Mouse (Mus musculus) limb, embryonic 14.5 days (tissue): ENCODE results near the gene Gm20388. TPM values are rescaled to one million over a fixed set of nuclear protein-coding genes. Genes with fewer than 3 reads are reported as not detected.

Experiments used
- ATAC-seq: fragments of 200-750 bp; cut with Nextera tagmentation; 2 replicates; pipeline ENCODE4 v1.8.0; 2017; ENCODE audit warnings: low read depth, moderate number of reproducible peaks, moderate TSS enrichment; ENCODE audit not compliant: low FRiP score
- DNase-seq: peaks from one replicate; pipeline ENCODE4 v3.0.0-alpha.2; 2015; ENCODE audit warnings: low spot score
- H3K27ac ChIP-seq: fragments of 300-500 bp; sonication (generic); replicated peaks from 2 replicates; pipeline ENCODE4 v1.5.1; 2014; ENCODE audit warnings: low read depth, mild to moderate bottlenecking, low read length, moderate library complexity, mixed read lengths
- H3K27me3 ChIP-seq: fragments of 300-500 bp; sonication (generic); 2 replicates; pipeline ENCODE4 v1.6.1; 2014; ENCODE audit warnings: low read length, mixed read lengths; ENCODE audit not compliant: control insufficient read depth, insufficient read depth
- H3K36me3 ChIP-seq: fragments of 300-500 bp; sonication (generic); 2 replicates; pipeline ENCODE4 v1.6.1; 2014; ENCODE audit warnings: mild to moderate bottlenecking, low read length, moderate library complexity, mixed read lengths; ENCODE audit not compliant: control insufficient read depth, insufficient read depth
- H3K4me1 ChIP-seq: fragments of 300-500 bp; sonication (generic); 2 replicates; pipeline ENCODE4 v1.6.1; 2014; ENCODE audit warnings: antibody characterized with exemption, low read length, mixed read lengths; ENCODE audit not compliant: control insufficient read depth, insufficient read depth
- H3K4me2 ChIP-seq: fragments of 300-500 bp; sonication (generic); replicated peaks from 2 replicates; pipeline ENCODE4 v1.6.1; 2014; ENCODE audit warnings: low read depth, mild to moderate bottlenecking, low read length, moderate library complexity; ENCODE audit not compliant: severe bottlenecking
- H3K4me3 ChIP-seq: fragments of 300-500 bp; sonication (generic); replicated peaks from 2 replicates; pipeline ENCODE4 v1.5.1; 2014; ENCODE audit warnings: low read length
- H3K9ac ChIP-seq: fragments of 300-500 bp; sonication (generic); 2 replicates; pipeline ENCODE4 v1.6.1; 2014; ENCODE audit warnings: mild to moderate bottlenecking, low read depth, low read length, moderate library complexity; ENCODE audit not compliant: severe bottlenecking
- H3K9me3 ChIP-seq: fragments of 300-500 bp; sonication (generic); 2 replicates; pipeline ENCODE4 v1.6.1; 2016; ENCODE audit warnings: low read length; ENCODE audit not compliant: control insufficient read depth
- POLR2A ChIP-seq: fragments of 200-500 bp; IDR thresholded peaks from 2 replicates; pipeline ENCODE4 v1.8.0; 2012; ENCODE audit warnings: inconsistent platforms, mild to moderate bottlenecking, moderate library complexity, borderline replicate concordance; ENCODE audit not compliant: insufficient read depth, insufficient read length; ENCODE audit errors: extremely low read depth
- WGBS: fragments of 180-500 bp; shearing (Covaris S2); extraction: QIAGEN DNeasy Blood & Tissue Kit; methylation state at CpG from one replicate; pipeline ENCODE4 v1.1.7; 2014; 5-methylcytosine and 5-hydroxymethylcytosine counted together
- polyA plus RNA-seq, 2 experiments: library from polyadenylated mRNA; depleted of rRNA in 1 of 2; stranded (reverse) in 1 of 2; unstranded in 1 of 2; fragments of >200 nt; fragmentation: Nextera tagmentation in 1 of 2; extraction: Ambion mirVana in 1 of 2; gene quantifications; 2 replicates each; pipeline versions ENCODE4 v1.2.1 to v1.2.3; 2012 to 2014

Gm20388 gene
- polyA plus RNA-seq, 2 experiments, result 1.9 to 49.9 TPM

- no peak for ATAC-seq
- Histone ChIP-seq H3K27me3 (no peaks in the 10 kb centered on the region), H3K4me1 (0 out of 2 replicates have a peak, but pooled peaks cover 3% of the 10 kb centered on the region), H3K4me2 (no peak overlapping the region), H3K4me3 (no peak overlapping the region), H3K9ac (no peak overlapping the region), H3K9me3 (no peaks in the 10 kb centered on the region), H3K36me3 (no peaks in the 10 kb centered on the region), H3K27ac (no peak overlapping the region)
- no peak for TF ChIP-seq POLR2A
- DNase-seq, result no peak
- WGBS, result 83% methylated on average over 8 of the region's 8 CpGs
Measured at GRCm38 (mm10) chr8:121788786-121789185, 1878.1 kb downstream of the Gm20388 start.

GRCm38 (mm10) chr8:121792159-121792558 is 1881.5 kb downstream of the Gm20388 start:
- H3K9me3 ChIP-seq, result no peaks in the 10 kb centered on the region
- no peak for TF ChIP-seq POLR2A
- no peak overlapping the region for H3K9ac ChIP-seq
- H3K4me2 ChIP-seq, result no peak overlapping the region
- DNase-seq (no peak), ATAC-seq (no peak)
- H3K36me3 ChIP-seq, result peaks cover 22% of the 10 kb centered on the region
- H3K4me1 ChIP-seq, result no peaks in the 10 kb centered on the region
- H3K4me3 ChIP-seq, result no peak overlapping the region
- 76% methylated on average over 7 of the region's 7 CpGs for WGBS
- H3K27me3 ChIP-seq, result no peaks in the 10 kb centered on the region
- H3K27ac ChIP-seq, result no peak overlapping the region

GRCm38 (mm10) chr8:121792627-121793026 is 1882.0 kb downstream of the Gm20388 start:
- Histone ChIP-seq H3K9me3 (no peaks in the 10 kb centered on the region), H3K9ac (no peak overlapping the region), H3K27ac (no peak overlapping the region), H3K4me3 (no peak overlapping the region), H3K36me3 (peaks cover 27% of the 10 kb centered on the region), H3K4me2 (no peak overlapping the region), H3K4me1 (no peaks in the 10 kb centered on the region), H3K27me3 (no peaks in the 10 kb centered on the region)
- 72% methylated on average over 4 of the region's 4 CpGs for WGBS
- DNase-seq, result no peak
- ATAC-seq, result no peak
- no peak for TF ChIP-seq POLR2A

DNA sequence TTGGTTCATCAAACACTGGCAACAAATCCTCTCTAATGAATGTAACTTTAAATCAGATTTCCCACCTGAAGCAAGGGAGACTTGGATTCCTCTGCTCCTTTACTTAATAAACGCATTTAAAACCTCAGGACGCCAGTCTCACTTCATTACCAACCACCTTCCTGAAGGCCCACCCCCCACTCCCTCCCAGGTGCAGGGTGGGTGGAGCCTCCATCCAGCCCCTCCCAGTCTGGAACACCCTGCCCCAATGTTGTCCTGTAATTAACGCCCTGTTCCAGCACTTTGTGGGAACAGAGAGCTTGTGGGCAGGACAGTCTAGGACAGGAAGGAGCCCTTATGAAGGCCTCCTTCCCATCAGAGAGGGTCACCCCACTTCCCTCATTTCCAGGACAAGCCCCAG is 1883.5 kb downstream of the Gm20388 start:
- H3K4me1 ChIP-seq, result no peaks in the 10 kb centered on the region
- 33% methylated on average over 3 of the region's 3 CpGs for WGBS
- ATAC-seq, result no peak
- no peak overlapping the region for H3K27ac ChIP-seq
- H3K27me3 ChIP-seq, result no peaks in the 10 kb centered on the region
- H3K36me3 ChIP-seq, result peaks cover 41% of the 10 kb centered on the region
- TF ChIP-seq POLR2A, result no peak
- H3K9me3 ChIP-seq, result no peaks in the 10 kb centered on the region
- no peak overlapping the region for H3K9ac ChIP-seq
- no peak overlapping the region for H3K4me3 ChIP-seq
- H3K4me2 ChIP-seq, result no peak overlapping the region
- DNase-seq, result no peak

GRCm38 (mm10) chr8:121795461-121795860 is 1884.8 kb downstream of the Gm20388 start:
- no peak for TF ChIP-seq POLR2A
- Histone ChIP-seq H3K9ac (no peak overlapping the region), H3K9me3 (no peaks in the 10 kb centered on the region), H3K4me1 (no peaks in the 10 kb centered on the region), H3K4me2 (no peak overlapping the region), H3K36me3 (peaks cover 50% of the 10 kb centered on the region), H3K4me3 (no peak overlapping the region), H3K27me3 (no peaks in the 10 kb centered on the region), H3K27ac (no peak overlapping the region)
- DNase-seq (no peak), ATAC-seq (no peak)
- 89% methylated on average over 8 of the region's 8 CpGs for WGBS

GRCm38 (mm10) chr8:121796406-121796805 is 1885.8 kb downstream of the Gm20388 start:
- H3K9me3 ChIP-seq, result no peaks in the 10 kb centered on the region
- H3K36me3 ChIP-seq, result peaks cover 57% of the 10 kb centered on the region
- H3K4me2 ChIP-seq, result no peak overlapping the region
- no peak for DNase-seq
- no peak for TF ChIP-seq POLR2A
- ATAC-seq, result no peak
- H3K4me3 ChIP-seq, result no peak overlapping the region
- no peaks in the 10 kb centered on the region for H3K4me1 ChIP-seq
- no peak overlapping the region for H3K27ac ChIP-seq
- 92% methylated on average over 11 of the region's 11 CpGs for WGBS
- H3K27me3 ChIP-seq, result no peaks in the 10 kb centered on the region
- no peak overlapping the region for H3K9ac ChIP-seq
